Mouse (Mus musculus) urinary bladder, postnatal 4 days (tissue): ENCODE measurements around the gene Tagln2.

Experiments
- DNase-seq, 2 experiments: peaks; one replicate each; pipeline ENCODE4 v3.0.0; 2021 to 2022; ENCODE audit warnings: low spot score in 2 of 2

Tagln2 gene

DNA sequence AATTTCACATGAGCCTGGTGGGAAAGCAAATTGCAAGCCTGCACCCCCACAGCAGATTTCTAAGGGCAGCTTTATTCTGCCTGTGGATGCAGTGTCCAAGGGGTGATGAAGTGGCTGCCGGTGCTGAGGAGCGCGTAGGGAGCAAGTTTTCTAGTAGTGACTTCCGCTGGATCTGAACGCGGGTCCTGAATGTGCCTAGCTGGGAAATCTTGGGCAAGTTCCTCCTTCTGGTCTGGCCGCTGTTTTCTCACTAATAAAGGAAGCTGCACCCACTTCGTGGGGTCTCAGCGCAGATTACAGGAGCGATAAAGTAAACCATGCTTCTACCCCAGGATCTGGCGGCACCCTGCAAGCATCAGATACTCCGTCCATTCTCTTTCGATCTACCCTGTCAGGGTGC, 18.7 kb upstream of the Tagln2 start:
- DNase-seq, result no peak

DNA sequence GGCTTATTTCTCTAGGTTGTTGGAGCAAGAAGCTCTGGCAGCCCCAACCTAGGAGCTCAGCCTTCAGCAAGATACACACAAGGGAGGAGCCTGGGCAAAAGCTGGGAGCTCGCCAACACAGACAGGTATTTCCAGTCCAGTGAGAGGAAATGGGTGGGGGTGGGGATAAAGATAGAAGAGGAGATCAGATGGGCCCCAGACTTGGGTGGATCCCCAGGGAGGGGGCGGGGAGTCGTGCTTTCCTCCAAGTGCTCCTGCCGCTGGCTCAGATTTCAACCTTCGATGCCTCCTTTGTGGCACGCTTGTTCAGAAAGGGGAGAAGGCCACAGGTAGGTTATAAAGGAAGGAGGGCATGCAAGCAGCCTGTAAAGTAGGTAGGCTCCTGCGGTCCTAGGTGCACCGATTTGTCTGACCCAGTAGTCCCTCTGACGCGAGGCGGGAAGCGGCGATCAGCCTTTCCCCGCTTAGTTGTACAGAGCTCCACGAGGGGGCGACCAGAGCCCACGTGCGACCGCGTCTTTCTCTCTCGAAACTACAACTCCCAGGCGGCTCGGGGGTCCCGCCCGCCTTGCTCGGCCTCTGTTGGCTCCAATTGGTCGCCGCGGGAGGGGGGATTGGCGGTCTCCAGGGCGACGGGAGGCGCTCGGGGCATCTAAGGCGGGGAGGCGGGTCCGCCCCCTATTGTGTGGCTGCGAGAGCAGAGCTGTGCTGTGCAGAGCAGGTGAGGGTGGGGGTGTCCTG, 18.1 kb upstream of the Tagln2 start, which contains the start of gene Igsf9:
Igsf9 (plus strand) TSS at position 249 of the 741 bp plus-strand sequence.
- peak; percentile 89 to 93 for DNase-seq

DNA sequence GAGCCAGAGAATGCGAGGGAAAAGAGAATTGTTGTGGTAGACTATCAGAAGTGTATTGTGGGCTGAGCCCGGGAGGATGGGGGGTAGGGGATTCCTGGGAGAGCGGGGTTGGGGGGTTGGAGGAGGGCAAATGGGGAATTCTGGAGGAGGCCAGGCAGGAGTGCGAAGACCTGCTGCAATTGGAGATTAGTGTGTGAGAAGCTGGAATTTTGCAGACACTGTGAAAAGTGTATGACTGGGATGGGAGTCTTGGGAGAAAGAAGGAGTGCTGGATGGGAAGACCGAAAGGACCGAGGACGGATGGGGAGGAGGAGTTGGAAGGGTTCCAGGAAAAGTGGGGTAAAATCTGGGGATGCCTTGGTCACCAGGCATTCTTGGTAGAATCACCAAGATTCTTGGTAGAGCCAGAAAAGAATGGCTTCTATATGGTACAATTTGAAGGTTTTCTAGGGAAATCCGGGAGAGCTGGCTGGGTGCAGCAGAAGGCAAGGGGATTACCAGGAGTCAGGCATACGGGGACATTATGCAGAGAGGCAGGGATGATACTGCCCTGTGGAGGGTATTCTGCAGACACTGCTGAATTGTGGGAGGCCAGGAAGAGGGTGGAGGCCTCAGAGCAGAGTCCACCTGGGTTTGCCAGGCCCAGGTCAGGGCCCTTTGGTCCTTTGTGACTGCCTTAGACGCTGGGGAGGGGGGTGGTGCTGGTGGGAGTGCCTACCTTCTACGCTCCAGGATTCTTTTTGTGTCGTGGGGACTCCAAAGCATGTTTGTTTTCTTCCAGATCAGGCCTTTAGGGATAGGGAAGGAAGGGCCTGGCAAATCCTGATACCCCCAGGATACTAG, 17.1 kb upstream of the Tagln2 start:
- DNase-seq, result no peak

DNA sequence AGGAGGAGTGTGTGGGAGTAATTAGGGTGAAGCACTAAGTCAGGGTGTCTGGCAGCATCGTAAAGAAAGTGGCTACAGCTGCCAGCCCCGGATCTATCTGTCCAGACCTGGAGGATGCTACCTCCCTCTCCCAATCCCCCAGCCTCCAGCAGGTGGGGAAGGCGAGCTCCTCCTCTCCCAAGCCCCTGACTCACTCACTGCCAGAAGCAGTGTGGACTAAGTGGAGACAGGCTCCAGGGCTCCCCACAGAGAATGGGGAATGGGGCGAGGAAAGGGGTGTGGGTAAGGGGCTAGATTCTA, 16.5 kb upstream of the Tagln2 start:
- no peak for DNase-seq

DNA sequence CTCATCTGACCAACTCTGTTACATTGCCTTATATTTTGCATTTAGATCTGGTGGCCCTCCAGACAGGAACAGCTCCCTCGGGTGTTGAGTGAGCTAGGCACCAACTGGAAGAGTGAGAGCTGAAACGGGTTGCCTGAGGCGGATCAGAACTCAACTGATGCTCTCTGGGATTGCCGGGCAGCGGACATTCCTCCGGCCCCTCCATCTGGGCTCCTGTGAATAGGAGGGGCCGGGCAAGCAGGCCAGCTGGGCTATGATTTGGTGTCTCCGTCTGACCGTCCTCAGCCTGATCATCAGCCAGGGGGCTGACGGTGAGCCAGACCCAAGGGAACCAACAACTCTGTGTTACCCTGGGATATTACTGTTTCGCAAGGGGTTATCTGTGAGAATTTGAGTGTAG, 15.6 kb upstream of the Tagln2 start:
- no peak for DNase-seq

DNA sequence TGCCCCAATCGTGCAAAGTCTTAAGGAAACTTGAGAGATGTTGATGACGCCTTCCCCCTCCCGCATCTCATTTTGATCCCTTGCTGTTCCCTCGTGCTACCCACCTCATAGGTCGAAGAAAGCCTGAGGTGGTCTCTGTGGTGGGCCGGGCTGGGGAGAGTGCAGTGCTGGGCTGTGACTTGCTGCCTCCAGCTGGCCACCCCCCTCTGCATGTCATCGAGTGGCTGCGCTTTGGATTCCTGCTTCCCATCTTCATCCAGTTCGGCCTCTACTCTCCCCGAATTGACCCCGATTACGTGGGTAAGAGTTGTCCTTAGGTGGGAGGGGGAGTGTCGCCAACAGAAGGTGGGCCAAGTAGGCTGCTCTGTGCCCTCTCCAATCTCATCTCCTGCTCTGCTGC, 15.2 kb upstream of the Tagln2 start:
- DNase-seq, result no peak

DNA sequence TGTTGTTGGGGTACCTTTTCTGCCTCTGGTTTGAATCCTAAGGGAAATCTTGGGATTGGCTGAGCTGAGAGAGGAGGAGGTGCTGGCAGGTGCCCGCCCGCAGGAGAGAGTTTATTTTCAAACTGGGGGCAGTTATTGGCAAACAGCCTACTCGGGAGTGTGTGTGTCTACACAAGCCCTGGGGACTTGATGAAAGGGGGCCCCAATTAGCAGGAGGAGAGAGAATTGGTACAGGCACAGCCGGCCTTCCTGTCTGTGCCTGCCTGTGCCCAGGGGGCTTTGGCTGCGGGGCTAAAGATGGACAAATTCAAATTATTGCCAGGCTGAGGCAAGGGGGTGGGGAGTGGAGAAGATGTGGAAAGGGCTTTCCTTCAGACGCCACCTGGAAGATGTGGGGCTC, 14.0 kb upstream of the Tagln2 start:
- DNase-seq, result no peak

DNA sequence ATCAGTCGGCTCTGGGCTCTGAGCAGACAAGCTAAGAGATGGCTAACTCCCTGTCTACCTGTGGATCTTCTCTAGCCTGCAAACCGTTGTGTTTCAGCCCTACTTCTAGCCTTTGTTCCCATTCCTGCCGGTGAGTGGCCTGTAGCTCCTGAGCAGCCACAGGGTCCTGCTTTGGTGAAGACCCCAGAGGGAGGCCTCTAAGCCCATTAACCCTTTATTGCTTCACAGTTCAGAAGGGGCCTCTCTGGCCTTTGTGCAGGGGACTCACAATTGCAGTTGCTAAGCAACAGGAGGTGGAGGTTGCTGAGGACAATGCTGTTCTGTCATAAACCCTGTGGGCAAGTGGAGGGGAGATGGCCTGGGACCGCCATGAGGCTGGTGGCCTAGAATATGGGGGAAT, 13.6 kb upstream of the Tagln2 start:
- no peak for DNase-seq

DNA sequence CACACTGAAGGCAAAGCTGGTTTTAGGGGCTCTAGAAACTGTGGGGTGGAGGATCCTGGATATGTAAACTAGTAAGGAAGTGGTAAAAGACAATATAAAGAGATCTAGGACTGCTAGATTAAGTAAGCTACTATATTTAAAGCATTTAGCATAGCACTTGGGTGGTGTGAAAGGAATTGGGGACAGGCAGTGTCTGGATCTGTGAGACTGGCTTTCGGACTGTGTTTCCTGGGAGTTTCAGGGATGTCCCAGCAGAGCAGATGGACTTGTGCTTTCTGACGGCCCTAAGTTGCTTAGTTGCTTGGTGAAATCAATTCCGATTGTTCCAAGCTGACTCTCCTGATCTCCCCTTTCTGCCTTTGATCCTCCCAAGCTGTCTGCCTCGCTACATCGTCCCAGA, 13.2 kb upstream of the Tagln2 start:
- no peak for DNase-seq

DNA sequence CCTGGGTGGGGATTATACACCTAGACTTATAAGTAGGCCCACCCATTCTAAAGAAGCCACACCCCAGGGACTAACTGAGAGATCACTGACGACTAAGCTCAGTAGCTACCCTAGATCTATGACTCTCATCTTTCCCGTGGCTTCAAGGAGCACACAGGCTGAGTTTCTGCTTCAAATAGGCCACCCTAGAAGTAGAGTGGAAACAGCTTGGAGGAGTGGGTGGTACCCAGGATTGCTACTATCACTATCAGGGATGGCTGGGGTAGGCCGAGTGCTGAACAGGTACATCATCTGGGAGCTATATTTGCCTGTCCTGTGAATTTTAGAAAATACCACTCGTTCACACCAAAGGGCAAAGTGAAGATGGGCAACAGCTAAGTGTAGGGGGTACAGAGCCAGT, 12.0 kb upstream of the Tagln2 start:
- DNase-seq, result no peak

DNA sequence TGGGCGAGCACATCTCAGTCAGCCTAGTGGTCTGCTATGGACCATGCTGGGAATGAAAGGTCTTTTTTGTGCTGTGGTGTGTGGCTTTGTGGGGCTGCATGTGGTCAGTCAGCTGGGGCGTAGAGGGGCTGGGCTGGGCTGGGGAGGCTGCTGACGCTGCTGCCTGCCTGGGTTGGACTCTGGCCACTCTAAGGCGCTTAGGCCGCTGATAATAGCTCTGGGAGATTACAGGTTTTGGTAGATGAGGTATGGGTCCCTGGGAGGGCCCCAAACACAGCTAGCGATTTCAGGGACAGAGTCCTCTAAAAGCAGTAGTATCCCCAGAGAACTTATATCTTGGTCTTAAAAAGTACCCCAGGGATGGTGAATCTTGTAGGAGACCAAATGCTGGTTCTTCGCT, 11.0 kb upstream of the Tagln2 start:
- DNase-seq, result no peak

DNA sequence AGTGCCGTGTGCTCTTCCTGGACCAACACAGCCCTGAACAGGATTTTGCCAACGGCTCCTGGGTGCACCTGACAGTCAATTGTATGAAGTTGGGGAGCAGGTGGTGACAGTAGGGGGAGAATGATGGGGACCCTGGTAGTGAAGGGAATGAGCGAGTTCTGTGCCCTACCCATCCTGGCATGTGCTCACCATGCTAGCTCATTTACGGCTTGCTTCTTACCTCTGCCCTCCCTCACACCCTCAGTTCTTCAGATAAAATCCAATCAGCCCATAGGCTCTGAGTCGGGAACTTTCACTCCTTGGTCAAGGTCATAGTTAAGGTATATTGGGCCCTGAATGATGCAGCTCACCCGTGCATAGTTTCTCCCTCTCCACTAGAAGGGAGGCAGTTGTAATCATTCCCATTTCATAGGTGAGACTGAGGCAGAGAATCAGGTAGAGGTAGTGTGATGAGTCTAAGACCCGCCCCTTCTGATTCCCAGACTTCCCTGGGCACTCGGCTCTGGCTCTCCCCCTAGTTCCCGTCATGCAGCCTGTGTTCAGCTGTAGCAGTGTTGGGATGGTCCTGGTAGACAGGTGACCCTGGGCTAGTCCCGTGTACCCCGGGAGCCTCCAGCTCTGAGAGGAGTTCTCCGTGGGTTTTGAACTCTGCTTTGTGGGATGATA, 10.1 kb upstream of the Tagln2 start:
- DNase-seq, result no peak

DNA sequence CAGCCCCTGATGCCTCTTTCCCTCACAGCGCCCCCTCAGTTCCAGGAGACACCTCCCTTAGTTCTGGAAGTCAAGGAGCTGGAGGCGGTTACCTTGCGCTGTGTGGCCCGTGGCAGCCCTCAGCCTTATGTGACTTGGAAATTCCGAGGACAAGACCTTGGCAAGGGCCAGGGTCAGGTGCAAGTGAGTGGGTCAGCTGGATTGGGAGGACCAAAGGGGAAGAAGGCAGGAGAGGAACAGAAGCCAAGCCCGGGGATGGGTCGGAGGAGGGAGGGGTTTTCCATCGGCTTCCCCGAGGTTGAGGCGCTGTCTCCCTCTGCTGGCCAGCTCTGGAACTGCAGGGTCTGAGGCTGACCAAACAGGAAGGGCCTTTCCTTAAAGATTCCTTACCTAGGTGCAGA, 9.6 kb upstream of the Tagln2 start:
- peak; percentile 81 to 94 for DNase-seq

DNA sequence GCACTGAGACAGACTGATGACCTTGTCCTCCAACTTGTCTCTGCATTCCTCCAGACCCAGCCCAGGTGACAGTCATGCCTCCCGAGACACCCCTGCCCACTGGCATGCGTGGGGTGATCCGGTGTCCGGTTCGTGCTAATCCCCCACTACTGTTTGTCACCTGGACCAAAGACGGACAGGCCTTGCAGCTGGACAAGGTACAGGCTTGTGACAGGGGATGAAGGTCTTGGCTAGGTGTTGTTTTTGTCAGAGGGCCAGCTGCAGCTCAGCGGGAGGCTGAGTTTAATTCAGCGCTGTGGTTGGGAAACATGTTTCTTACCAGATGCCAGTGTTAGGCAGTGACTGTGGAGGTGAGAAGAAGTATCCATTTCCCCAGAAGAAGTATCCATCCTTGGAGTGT, 7.8 kb upstream of the Tagln2 start:
- DNase-seq, result no peak

DNA sequence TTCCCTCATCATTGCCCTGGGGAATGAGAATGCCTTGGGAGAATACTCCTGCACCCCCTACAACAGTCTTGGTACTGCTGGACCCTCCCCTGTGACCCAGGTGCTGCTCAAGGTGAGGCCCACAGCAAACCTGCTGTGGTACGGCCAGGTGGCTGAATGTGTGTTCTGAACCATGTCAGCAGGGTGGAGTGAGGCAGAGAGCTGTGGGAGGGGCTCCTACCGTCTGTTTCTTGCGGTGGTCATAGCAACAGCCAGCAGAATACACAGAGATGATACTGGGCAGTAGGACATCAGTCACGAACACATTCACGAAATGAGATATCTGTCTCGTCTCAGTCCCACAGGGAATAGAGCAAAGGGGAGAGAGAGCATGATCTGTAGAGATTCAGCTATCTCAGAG, 6.3 kb upstream of the Tagln2 start:
- DNase-seq, result no peak

DNA sequence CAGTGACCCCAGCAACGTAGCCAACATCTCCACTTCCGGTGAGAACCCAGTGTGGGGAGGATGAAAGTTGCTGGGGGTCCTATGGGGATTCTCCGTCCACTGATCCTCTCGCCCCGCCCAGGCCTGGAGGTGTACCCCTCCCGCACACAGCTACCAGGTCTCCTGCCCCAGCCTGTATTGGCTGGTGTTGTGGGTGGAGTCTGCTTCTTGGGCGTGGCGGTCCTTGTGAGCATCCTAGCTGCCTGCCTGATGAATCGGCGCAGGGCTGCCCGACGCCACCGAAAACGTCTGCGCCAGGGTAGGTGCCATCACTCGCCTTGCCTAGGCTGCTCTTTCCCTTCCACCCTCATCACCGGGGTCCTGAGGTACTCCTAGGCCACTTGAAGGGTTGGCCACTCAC, 3.8 kb upstream of the Tagln2 start:
- DNase-seq, result no peak

DNA sequence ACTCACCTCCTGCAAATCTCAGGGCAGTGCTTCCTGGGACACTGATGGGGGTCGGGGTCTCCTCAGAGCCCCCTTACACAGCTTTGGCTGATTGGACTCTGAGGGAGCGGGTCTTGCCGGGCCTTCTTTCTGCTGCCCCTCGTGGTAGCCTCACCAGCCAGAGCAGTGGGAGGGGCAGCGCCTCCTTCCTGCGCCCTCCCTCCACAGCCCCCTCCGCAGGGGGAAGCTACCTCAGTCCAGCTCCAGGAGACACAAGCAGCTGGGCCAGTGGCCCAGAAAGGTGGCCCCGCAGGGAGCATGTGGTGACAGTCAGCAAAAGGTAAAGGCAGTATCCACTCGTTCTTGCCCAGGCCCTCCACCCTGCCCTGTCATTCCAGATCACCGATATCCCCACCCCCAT, 2.4 kb upstream of the Tagln2 start:
- DNase-seq, result no peak

DNA sequence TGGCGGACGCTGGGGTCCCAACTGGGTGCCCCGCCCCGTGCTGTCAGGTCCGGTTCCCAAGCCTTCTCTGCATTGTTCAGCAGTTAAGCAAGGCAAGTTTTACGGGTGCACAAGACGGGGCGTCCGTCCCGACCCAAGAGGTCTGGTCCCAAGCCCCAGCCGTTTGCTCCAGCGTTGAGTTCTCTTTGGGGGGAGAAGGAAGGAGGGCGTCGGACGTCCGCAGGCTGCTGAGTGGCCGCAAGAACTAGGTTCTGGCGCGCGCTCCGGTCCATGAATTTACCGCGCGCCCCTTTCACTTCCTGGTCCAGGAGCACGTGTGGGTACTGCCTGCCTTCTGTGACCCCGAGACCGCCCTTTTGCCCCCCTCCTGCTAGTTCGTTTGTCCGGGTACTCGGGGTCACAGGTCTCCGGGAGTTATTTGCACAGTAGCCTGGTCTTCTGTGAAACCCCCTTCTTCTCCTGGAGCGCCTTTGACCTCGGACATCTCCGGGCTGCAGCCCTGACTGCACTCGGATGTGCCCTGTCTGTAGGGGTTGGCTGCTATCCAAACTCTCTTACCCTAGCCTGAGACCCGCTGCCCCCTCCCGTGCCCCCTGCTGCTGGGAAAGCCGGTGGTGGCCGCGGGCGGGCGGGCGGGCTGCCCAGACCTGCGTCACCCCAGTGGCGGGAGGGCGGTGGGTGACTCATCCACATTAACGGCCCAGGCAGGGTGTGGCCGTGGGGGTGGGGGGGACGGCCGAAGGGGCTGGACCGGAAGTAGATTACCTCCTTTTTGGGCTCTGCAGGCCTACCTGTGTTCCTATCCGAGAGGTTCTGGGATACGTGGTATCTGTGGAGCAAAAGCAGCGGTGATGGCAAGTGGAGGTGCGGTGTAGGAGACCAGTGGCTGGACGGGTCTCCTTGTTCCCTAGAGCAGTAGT, 864 bp downstream of the Tagln2 start:
- peak; percentile 67 to 78 for DNase-seq

DNA sequence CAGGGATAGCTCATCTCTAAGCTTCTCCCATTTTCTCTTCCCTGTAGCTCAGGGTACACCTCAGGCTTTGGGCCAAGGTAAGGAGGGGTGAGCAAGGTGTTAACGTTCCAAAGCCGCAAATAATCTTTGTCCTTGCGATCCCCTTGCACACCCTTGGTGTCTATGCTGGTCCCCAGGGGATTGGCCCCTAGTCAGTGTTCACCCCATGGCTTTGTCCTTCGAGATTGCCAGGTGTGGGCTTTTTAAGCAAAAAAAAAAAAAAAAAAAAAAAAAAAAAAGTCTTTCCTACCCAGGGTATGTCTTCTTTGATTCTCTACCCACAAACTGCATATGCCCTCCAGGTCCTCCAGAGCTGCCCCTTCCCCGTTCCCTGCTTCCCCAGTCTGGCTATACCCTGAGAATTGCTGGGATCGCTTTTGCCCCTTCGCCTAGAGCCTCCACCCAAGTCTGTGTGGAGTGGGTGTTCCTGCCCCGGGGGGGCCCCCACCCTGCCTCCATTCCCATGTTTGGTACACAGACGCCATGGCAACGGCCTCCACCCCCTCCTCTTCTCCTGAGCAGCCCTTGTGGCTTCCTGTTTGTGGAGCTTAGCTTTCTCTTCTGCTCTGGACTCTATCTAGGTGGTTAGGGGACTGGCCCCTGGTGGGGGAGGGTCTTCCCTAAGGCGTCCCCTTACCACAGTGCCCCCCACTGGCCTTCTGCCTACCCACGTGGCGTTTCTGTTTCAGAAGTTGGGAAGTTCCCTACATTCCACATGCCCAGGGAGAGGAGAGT, 1.7 kb downstream of the Tagln2 start:
- peak in 1 of 2 experiments; percentile 66 for DNase-seq

DNA sequence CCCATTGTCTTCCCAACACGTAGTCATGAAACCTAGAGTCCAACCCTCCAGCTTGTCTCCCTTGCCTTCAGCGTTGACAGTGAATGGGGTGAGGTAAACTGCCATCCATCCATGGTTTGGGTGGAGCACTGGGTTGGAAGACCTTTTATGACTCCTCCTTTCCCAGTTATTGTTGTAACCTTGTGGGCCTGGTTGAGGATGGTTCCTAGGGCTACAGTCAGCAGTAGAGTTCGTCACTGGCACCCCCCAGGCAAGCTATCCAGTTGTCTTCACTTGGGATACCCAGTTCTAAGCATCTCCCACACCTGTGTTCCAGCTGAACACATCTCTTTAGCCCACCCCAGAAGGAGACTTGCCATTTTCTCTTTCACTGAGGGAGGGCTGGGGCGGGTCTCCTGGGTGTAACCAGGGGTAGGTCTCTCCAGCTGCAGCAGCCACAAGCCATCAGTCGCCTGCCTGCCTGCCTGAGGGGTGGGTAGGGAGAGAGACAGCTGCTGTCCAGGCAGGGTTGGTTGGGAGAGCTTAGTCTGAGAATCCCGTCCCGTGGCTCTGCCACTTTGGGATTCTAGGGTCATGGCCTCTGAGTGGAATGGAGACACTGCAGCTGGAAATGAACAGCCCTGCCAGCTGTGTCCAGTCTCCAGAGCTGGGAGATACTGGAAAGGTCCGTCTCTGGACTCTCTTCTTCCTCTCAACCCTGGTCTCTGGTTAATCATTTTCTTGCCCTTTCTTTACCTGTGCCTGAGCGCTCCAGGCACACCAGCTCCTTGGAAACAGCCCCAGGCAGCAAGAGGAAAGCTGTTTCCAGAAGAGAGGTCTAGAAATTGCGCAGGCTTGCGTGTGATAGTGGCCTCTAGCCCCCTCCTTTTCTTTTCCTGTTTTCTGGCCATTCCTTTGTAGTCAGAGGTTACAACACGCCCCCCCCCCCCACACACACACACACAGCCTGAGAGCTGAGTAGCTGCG, 2.6 kb downstream of the Tagln2 start:
- DNase-seq, result no peak
